Mouse (Mus musculus) cortical plate, adult 2 months (tissue): ENCODE measurements around the gene Ap2a2.

ENCODE experiments used
- CTCF ChIP-seq: fragments of 200-500 bp; IDR thresholded peaks from 2 replicates; pipeline ENCODE4 v1.5.1; 2011; ENCODE audit warnings: mild to moderate bottlenecking, control low read depth, low read length; ENCODE audit not compliant: insufficient read depth; ENCODE audit errors: extremely low read depth
- POLR2A ChIP-seq: fragments of 200-500 bp; IDR thresholded peaks from 2 replicates; pipeline ENCODE4 v1.6.1; 2011; ENCODE audit warnings: mild to moderate bottlenecking, low read length, control low read depth; ENCODE audit not compliant: insufficient read depth; ENCODE audit errors: extremely low read depth

- TF ChIP-seq CTCF, result no peak
- no peak for TF ChIP-seq POLR2A
These were observed 17.3 kb upstream of the Ap2a2 start for GRCm38 (mm10) chr7:141544654-141545053.
